Mouse (Mus musculus) effector memory CD4-positive, alpha-beta T cell, adult 7 months (primary cell): ENCODE data around the gene Pcdh10. TPM values are rescaled to one million over a fixed set of nuclear protein-coding genes. Genes with fewer than 3 reads are reported as not detected.

Experiments
- polyA plus RNA-seq: library from polyadenylated mRNA; unstranded; fragments of 100-300 nt; shearing (Covaris generic); gene quantifications from one replicate; pipeline ENCODE4 v1.2.1, GENCODE M21; 2017

Gene Pcdh10
- 0.46 TPM for polyA plus RNA-seq

GRCm38 (mm10) chr3:45378145-45378544 is at the start of gene Pcdh10:
Pcdh10 (plus strand) TSS chr3:45378398.

